Mouse (Mus musculus): ENCODE data around the gene Lrig2.

DNA sequence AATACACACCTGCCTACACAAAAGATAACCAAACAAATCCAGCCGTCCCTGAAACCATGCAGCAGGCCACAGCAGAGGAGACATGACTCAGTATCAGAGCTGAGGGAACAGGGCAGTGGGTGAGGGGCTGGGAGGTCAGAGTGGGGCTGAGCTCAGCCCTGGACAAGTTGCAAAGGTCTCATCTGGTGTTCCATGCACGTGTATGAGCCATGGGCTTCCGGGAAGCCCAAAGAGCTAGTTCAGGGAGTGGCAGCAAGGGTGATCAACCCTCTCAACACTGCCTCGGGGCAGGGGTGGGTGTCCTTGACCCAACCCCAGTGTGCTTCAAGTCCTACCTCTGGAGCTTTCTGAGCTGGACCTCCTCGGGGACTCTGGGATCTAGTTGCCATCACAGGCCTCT is 153.0 kb downstream of the Lrig2 start:
- TF ChIP-seq CTCF (IDR thresholded peaks at IDR 0.05; ENCODE audit: extremely low read depth, insufficient read depth, low read length) (no peak), POLR2A (IDR thresholded peaks at IDR 0.05; ENCODE audit: extremely low read depth, insufficient read depth, low read length) (no peak)

All from cortical plate, adult 2 months (tissue).